Mouse (Mus musculus) forebrain, embryonic 14.5 days (tissue): Measurements from ENCODE around the gene Sytl2. TPM values are rescaled to one million over a fixed set of nuclear protein-coding genes. Genes with fewer than 3 reads are reported as not detected.

Experiments
- ATAC-seq: fragments of 200-750 bp; cut with Nextera tagmentation; 2 replicates; pipeline ENCODE4 v1.8.0; 2017; ENCODE audit warnings: mild to moderate bottlenecking, moderate library complexity
- DNase-seq: peaks from one replicate; pipeline ENCODE4 v3.0.0-alpha.2; 2015; ENCODE audit warnings: low spot score
- H3K27ac ChIP-seq: fragments of 300-500 bp; sonication (generic); 2 replicates; pipeline ENCODE4 v1.5.1; 2014; ENCODE audit warnings: low read depth, mild to moderate bottlenecking, control low read depth, low read length, moderate library complexity
- H3K27me3 ChIP-seq: fragments of 300-500 bp; sonication (generic); replicated peaks from 2 replicates; pipeline ENCODE4 v1.6.1; 2014; ENCODE audit warnings: low read length, control low read depth, mixed read lengths; ENCODE audit not compliant: control insufficient read depth, insufficient read depth
- H3K36me3 ChIP-seq: fragments of 300-500 bp; sonication (generic); 2 replicates; pipeline ENCODE4 v1.6.1; 2014; ENCODE audit warnings: low read length, control low read depth; ENCODE audit not compliant: control insufficient read depth, insufficient read depth
- H3K4me1 ChIP-seq: fragments of 300-500 bp; sonication (generic); 2 replicates; pipeline ENCODE4 v1.6.1; 2014; ENCODE audit warnings: antibody characterized with exemption, low read length, control low read depth; ENCODE audit not compliant: control insufficient read depth, insufficient read depth
- H3K4me2 ChIP-seq: fragments of 300-500 bp; sonication (generic); 2 replicates; pipeline ENCODE4 v1.6.1; 2014; ENCODE audit warnings: mild to moderate bottlenecking, control low read depth, low read length
- H3K4me3 ChIP-seq: fragments of 300-500 bp; sonication (generic); 2 replicates; pipeline ENCODE4 v1.5.1; 2014; ENCODE audit warnings: low read depth, low read length, control low read depth
- H3K9ac ChIP-seq: fragments of 300-500 bp; sonication (generic); 2 replicates; pipeline ENCODE4 v1.6.1; 2014; ENCODE audit warnings: mild to moderate bottlenecking, low read length, control low read depth, moderate library complexity
- H3K9me3 ChIP-seq: fragments of 300-500 bp; sonication (generic); replicated peaks from 2 replicates; pipeline ENCODE4 v1.6.1; 2016; ENCODE audit warnings: low read length, control low read depth, mixed read lengths; ENCODE audit not compliant: control insufficient read depth
- WGBS: fragments of 180-500 bp; shearing (Covaris S2); extraction: QIAGEN DNeasy Blood & Tissue Kit; methylation state at CpG from one replicate; pipeline ENCODE4 v1.1.7; 2014; 5-methylcytosine and 5-hydroxymethylcytosine counted together
- polyA plus RNA-seq: library from polyadenylated mRNA; unstranded; fragments of >200 nt; fragmentation: Nextera tagmentation; extraction: Ambion mirVana; gene quantifications from 2 replicates; pipeline ENCODE4 v1.2.1, GENCODE M21; 2014

The Sytl2 gene
- polyA plus RNA-seq, 1 experiment from 2014 or later: 1.2 TPM

DNA sequence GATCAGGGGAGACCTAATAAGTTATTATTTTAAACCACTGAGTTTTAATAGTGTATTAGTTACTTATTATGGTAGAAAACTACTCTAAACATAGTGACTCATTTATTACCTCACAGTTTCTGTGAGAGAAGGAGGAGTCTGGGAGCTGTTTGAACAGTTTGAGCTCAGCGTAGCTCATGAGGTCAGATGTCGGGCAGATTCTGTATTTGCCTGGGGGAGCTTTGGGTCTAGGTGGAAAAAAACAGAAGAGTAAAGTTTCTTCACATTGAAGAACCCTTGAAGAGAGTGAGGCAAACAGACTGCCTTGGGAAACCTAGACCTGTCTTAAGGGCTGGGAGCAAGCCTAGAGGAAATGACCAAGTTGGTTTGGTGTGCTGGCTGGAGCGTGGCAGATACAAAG lies 24.8 kb upstream of the Sytl2 start:
- Histone ChIP-seq H3K9ac (no peak overlapping the region), H3K36me3 (no peaks in the 10 kb centered on the region), H3K4me1 (no peaks in the 10 kb centered on the region), H3K4me2 (no peak overlapping the region), H3K27ac (no peak overlapping the region), H3K4me3 (no peak overlapping the region), H3K27me3 (no peaks in the 10 kb centered on the region), H3K9me3 (no peaks in the 10 kb centered on the region)
- no peak for ATAC-seq
- no peak for DNase-seq
- 90% methylated on average over 3 of the region's 3 CpGs for WGBS

DNA sequence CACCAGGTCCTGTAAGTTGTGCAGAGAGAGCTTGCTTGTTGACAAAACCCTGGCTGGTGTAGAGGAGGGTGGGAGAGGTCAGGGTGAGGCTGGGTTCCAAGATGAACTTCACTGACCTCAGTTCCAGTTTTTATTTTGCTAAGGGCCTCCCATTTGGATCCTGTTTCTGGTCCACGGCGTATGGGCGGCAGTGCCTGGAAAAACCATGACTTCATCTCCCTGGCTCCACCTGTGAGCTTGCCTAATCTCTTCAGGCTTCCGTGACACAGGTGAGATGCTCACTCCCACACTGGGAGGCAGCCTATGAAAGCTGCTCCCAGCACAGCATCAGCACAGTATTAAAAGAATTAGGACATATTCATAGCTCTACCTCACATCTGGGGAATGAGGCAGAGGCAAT lies 24.3 kb upstream of the Sytl2 start:
- H3K27me3 ChIP-seq: no peaks in the 10 kb centered on the region
- no peak for ATAC-seq
- H3K9me3 ChIP-seq: no peaks in the 10 kb centered on the region
- H3K27ac ChIP-seq: no peak overlapping the region
- DNase-seq: no peak
- no peak overlapping the region for H3K4me3 ChIP-seq
- no peaks in the 10 kb centered on the region for H3K36me3 ChIP-seq
- no peak overlapping the region for H3K9ac ChIP-seq
- WGBS: 87% methylated on average over 4 of the region's 4 CpGs
- H3K4me2 ChIP-seq: no peak overlapping the region
- H3K4me1 ChIP-seq: no peaks in the 10 kb centered on the region

DNA sequence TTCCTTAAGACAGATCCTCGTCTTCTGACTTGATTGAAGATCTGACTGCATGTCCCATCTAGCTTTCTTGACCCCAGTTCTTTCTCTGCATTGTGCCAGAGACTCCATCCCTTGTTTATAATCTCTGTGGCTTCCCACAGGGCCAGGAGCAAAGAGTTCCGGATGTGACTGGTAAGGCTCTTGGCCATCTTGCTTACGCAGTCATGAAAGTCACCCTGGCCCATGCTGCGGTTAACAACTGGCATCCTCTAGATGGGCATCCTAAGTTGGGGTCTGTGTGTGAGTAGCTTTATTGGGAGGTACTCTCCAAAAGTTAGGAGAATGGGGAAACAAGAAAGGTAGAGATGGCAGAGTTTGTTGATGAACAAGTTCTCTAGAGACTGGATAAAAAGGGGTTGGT lies 22.9 kb upstream of the Sytl2 start:
- no peak overlapping the region for H3K4me3 ChIP-seq

DNA sequence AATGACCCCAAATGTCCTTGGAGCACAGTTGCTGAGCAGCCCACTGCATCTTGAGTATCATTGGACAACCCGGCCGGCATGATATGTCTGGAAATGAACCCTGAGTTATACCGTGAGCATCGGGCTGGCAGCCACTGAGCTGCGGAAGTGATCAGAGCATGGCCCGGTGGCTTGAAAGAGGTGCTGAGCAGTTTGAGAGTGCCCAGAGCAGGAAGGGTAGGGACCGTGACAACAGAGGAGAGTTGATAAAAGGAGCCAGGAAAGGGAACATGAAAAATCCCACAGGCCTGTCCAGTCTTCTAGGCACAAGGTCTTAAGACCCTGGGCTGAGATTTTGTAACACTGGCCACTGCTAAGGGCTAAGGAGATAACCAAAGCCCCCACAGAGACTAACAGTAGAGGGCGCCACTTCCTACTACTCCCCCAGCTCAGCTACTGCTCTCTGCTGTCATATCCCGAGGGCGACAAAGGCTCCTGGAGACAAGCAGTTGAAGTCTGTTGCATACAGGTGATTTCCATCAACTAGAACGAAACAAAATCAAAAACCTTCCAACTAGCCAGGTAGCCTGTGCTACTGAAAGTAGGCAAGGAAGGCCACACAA lies 21.7 kb upstream of the Sytl2 start:
- 68% methylated on average over 11 of the region's 11 CpGs for WGBS

More for the DNA sequence above, 22.9 kb upstream of the Sytl2 start:
- Histone ChIP-seq H3K4me2 (no peak overlapping the region), H3K36me3 (no peaks in the 10 kb centered on the region), H3K27ac (no peak overlapping the region), H3K9me3 (no peaks in the 10 kb centered on the region), H3K27me3 (no peaks in the 10 kb centered on the region), H3K9ac (no peak overlapping the region), H3K4me1 (no peaks in the 10 kb centered on the region)
- no peak for ATAC-seq
- 86% methylated on average over 4 of the region's 4 CpGs for WGBS
- no peak for DNase-seq

DNA sequence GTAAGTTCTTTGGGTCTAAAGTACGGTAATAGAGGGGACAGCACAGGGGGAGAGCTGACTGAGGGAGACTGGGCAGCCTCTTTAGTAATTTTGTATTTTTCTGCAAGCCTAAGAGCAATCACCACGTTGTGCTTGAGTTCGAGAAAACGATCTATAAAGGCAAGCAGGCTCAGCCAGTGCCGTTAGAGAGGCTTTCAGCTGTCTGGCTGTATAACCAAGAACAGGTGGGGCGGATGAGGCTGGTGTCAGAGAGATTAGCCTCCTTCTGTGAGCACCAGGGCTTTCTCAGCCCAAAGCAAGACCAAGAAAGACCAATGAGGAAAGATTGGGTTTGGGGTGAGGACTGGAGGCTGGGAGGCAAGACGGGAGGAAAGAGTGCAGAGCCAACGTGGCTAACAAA lies 21.2 kb upstream of the Sytl2 start:
- no peaks in the 10 kb centered on the region for H3K4me1 ChIP-seq

More for the DNA sequence above, 21.7 kb upstream of the Sytl2 start:
- Histone ChIP-seq H3K4me3 (no peak overlapping the region), H3K27me3 (no peaks in the 10 kb centered on the region), H3K4me1 (no peaks in the 10 kb centered on the region), H3K9ac (no peak overlapping the region), H3K27ac (no peak overlapping the region), H3K36me3 (no peaks in the 10 kb centered on the region), H3K9me3 (no peaks in the 10 kb centered on the region), H3K4me2 (no peak overlapping the region)
- ATAC-seq (no peak), DNase-seq (no peak)

DNA sequence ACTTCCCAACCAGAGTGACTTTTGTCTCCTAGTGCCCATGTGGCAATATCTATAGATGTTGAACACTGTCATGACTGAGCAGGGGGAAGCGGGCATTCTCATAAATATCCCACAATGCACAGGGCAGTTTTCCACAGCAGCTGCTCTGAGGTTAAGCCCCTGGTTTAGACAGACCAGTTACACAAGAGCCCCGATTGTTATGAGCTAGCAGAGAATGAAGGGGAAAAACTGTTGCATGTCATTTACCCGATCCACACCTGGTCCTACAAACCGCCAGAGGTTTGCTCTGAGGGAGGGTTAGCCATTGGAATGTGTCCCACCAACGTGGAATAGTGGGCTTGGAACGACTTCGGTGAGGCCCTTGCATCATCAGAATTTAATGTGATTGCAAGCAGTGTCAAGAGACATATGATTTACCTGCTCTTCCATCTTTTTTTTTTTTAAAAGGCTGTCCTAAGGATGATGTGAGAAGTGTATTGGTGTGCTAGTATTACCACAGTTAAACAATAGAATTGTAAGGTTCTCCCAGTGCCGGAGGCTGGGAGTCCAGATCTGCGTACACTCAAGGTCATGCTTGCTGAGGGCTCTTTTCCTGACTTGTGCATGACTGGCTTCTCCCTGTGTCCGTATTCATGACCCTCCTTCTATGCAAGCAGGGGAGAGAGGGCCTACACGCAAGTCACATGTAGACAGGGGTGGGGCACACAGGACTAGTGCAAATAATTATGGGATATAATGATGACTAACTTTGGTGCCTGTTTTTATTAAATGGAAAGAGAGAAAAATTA lies 20.1 kb upstream of the Sytl2 start:
- Histone ChIP-seq H3K27me3 (no peaks in the 10 kb centered on the region), H3K4me2 (no peak overlapping the region), H3K36me3 (no peaks in the 10 kb centered on the region), H3K4me3 (no peak overlapping the region), H3K9me3 (no peaks in the 10 kb centered on the region), H3K4me1 (no peaks in the 10 kb centered on the region), H3K27ac (no peak overlapping the region), H3K9ac (no peak overlapping the region)
- WGBS: 87% methylated on average over 11 of the region's 11 CpGs
- no peak for ATAC-seq
- DNase-seq: no peak

More for the DNA sequence above, 21.2 kb upstream of the Sytl2 start:
- ATAC-seq: no peak
- H3K9ac ChIP-seq: no peak overlapping the region
- no peaks in the 10 kb centered on the region for H3K9me3 ChIP-seq
- no peak overlapping the region for H3K27ac ChIP-seq
- WGBS: 60% methylated on average over 8 of the region's 8 CpGs
- H3K4me2 ChIP-seq: no peak overlapping the region
- no peaks in the 10 kb centered on the region for H3K27me3 ChIP-seq
- no peak overlapping the region for H3K4me3 ChIP-seq
- H3K36me3 ChIP-seq: no peaks in the 10 kb centered on the region
- DNase-seq: no peak

DNA sequence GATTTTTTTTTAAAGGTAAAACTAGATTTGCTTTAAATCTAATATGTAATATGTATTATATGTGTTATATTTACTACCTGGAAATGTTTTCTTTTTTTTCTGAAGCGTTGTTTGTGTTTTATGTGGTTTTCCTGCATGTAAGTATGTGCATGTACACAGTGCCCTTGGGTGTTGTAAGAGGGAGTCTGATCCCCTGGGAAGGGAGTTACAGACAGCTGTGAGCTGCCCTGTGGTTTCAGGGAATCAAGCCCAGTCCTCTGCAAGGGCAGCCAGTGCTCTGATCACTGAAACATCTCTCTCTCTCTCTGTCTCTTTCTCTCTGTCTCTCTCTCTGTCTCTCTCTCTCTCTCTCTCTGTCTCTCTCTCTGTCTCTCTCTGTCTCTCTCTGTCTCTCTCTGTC lies 19.3 kb upstream of the Sytl2 start:
- no peak for DNase-seq
- Histone ChIP-seq H3K4me1 (no peaks in the 10 kb centered on the region), H3K27me3 (no peaks in the 10 kb centered on the region), H3K9me3 (no peaks in the 10 kb centered on the region), H3K36me3 (no peaks in the 10 kb centered on the region), H3K4me2 (no peak overlapping the region), H3K27ac (no peak overlapping the region), H3K4me3 (no peak overlapping the region), H3K9ac (no peak overlapping the region)
- ATAC-seq: no peak
- WGBS: 100% methylated on average over 1 of the region's 1 CpGs

DNA sequence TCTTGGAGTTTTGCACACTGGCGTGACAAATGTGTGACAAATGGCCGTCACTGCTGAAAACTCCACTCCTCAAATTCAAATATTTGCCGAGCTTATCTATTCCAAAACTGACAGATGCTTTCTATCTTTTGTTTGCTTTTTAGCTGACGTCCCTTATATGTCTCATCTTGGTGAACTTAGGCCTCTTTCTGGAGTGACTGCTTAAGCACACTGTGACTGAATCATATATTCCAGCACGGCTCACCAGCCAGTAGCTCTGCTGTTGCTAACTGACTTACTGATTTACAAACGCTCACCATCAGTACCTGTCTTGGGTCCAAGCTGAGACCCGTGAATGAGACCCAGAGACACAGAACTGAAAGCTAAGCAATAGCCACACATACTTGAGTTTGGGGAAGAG lies 17.3 kb upstream of the Sytl2 start:
- ATAC-seq (no peak), DNase-seq (no peak)
- no peaks in the 10 kb centered on the region for H3K9me3 ChIP-seq
- 85% methylated on average over 7 of the region's 7 CpGs for WGBS
- no peaks in the 10 kb centered on the region for H3K36me3 ChIP-seq
- H3K4me3 ChIP-seq: no peak overlapping the region
- H3K9ac ChIP-seq: no peak overlapping the region
- H3K4me2 ChIP-seq: no peak overlapping the region
- no peaks in the 10 kb centered on the region for H3K4me1 ChIP-seq
- no peak overlapping the region for H3K27ac ChIP-seq
- no peaks in the 10 kb centered on the region for H3K27me3 ChIP-seq

DNA sequence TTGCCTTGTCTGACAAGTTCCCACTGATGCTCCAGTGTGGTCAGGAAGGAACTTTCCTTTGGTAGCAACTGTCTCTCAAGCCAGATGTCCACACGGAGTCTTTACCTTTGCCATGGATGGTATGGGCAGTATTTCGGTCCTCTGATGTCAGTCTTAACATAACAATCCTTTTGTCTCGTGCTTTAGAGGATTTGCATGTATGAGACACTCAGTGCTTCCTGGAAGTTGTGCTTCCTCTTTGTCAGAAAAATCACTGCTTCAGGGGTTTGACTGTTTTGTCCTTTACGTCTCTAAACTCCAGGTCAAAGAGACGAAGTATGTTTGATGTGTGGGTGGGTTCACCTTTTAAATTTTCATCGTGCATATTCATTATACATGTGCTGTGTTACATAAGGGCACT lies 10.2 kb upstream of the Sytl2 start:
- no peak for ATAC-seq
- Histone ChIP-seq H3K4me2 (no peak overlapping the region), H3K9ac (no peak overlapping the region), H3K4me1 (no peaks in the 10 kb centered on the region), H3K9me3 (no peaks in the 10 kb centered on the region), H3K27me3 (no peaks in the 10 kb centered on the region), H3K4me3 (no peak overlapping the region), H3K27ac (no peak overlapping the region), H3K36me3 (no peaks in the 10 kb centered on the region)
- WGBS: 85% methylated on average over 6 of the region's 6 CpGs
- DNase-seq: no peak
